Mouse (Mus musculus): ENCODE measurements at regions not wholly inside any gene's neighbourhood (a gene's known extent, or its start where the extent isn't known, plus 50 kb on each side); places are given as distances from the start of the nearest gene placed in this dataset.
"Not testable (repeated sequence)": the region's sequence is repeated elsewhere in the genome, so short reads cannot be mapped to it uniquely, and the experiment has no call there.

DNA sequence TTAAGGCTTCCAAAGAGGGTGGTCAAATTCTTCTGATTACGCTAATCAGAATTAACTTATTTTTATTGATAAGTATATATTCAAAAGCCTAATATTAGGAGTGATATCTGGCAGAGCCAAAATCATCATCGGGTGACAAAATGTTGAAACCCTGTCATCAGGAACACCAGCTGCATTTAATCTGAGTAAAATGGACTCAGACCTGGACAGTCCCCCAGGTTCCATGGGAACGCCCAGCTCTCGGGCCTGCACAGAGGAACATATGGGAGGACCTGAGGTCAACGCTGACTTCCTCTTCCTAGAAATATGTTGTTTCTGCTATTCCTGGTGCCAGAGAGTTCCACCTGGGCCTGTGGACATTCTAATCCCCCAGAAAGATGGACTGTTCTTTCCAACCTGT, 176.5 kb downstream of the Tmx1 start:
- DNase-seq (ENCODE audit: low spot score), result no peak

DNA sequence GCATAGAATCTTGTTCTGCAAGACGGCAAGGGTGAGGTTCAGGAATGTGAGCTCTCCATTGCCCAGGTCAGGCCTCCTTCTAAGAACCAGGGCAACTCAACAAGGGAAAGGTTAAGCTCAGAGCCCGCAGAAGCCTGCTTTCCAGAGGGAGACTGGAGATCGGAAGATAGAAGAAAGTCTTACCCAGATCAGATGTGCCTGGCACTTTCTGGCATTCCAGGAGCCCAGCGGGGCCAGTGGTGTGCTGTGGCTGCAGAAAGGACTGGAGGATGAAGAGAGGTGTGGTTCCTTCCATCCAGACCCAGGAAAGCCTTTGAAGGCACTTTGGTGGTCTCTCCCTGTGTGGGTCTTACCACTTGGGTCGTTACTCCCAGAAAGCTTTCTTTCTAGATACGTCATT, 178.4 kb downstream of the Tmx1 start:
- DNase-seq (ENCODE audit: low spot score), result no peak

DNA sequence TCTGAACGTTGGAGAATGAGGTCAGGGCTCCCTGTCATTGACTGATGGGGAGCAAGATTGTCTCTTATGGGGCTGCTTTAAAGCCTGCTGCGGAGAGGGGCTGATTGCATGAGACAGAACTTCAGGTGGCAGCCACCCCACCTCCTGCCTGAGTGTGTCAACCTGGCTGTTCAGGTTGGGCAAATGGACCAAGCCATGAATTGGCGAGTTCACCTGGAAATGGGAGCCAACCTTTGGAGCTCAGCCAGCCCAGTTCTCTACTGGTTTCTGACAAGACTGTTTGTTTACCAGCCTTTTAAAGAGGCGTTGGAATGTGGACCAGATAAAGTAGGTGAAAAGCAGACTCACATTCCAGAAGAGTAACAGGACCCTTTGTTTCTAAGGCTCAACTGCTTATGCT, 180.3 kb downstream of the Tmx1 start:
- DNase-seq (ENCODE audit: low spot score), result no peak

DNA sequence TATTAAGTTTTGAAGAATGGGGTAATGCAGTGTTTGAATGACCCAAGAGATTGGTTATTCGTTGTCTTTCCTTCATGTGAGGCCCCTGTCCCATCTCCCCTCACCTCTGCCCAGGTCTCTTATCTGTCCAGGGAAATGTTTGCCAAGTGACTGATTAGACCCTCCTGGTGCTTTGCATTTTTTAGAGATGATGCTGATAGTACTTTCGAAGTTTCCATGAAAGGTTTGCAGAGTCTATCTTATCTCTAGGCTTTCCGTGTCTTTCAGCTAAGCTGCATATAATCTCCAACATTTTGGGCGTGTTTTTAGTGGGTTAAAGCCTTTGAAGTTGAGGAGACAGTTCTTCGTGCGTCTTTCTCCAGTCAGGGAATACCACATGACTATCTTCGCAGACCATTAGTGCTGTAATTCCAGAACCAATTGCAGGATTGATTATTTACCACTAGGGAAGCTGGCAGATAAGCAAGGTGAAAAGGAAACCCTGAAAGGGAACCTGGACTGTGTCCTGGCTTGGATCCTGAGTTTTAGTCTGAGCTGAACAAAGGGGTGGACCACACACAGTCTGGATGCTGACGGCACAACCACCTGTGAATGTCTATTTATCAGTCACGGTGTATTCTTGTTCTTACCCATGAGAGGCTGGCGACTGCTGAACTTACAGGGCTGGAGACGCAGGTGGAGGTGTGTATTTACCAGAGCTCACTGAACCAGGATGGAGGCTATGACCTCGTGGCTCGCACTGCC, 180.9 kb downstream of the Tmx1 start:
- DNase-seq (ENCODE audit: low spot score), result no peak

DNA sequence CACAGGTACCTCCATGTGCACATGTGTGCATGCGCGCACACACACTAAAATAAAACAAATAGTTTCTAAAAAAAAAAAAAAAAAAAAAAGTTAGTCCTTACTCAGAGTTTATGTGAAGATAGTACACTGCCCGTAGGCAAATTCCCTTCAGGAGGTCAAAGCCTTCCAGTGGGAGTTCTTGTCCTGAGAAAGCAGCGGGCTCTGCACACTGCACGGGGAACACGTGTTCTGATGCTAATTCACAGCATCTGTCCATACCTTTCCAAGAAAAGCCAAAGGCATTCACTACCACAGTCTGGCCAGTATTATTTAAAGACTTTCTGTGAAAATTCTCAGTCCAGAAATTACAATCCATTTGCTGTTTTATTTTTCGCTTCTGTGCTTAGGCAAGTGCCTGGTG, 183.1 kb downstream of the Tmx1 start:
- no peak for DNase-seq (ENCODE audit: low spot score)

DNA sequence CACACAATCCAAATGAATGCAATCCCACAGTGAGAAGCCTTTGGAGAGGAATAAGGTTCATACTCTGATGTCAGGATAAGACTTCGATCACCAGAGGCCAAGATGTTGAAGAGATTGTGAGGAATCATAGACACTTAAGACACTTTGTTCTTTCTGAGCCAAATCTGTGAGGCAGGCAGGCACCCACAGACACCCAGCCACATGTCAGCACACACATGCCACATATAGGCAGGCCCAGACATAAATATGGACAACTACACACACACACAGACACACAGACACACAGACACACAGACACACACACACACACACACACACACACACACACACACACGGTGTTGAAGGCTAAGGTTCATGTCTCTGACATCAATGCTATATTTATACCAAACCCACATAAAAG, 185.1 kb upstream of the Frmd6 start:
- DNase-seq (ENCODE audit: low spot score), result no peak

DNA sequence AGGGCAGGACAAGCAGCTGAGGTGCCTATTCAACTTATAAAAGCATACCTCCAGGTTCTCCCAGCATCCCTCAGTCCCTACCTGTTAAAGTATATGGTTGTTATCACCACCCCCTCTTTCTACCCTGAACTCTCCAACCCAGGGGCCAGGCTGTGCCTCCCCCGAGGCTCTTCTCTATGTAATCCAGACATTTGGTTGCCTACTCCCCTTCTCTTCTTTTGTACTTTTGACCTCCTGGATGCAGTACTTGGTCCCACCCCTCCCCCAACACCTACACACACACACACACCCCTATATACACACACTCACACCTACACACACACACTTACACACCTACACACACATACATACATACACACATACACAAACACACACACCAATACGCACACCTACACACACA, 180.4 kb upstream of the Frmd6 start:
- no peak for DNase-seq (ENCODE audit: low spot score)

DNA sequence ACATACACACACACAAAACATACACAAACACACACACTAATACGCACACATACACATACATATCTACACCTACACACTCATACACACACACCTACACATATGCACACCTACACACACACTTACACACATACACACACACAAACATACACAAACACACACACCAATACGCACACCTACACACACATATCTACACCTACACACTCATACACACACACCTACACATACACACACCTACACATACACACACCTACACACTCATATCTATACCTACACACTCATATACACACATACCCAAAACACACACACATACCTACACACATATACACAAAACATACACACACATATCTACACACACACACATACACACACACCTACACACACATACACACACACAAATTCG, 179.9 kb upstream of the Frmd6 start:
- no peak for DNase-seq (ENCODE audit: low spot score)

DNA sequence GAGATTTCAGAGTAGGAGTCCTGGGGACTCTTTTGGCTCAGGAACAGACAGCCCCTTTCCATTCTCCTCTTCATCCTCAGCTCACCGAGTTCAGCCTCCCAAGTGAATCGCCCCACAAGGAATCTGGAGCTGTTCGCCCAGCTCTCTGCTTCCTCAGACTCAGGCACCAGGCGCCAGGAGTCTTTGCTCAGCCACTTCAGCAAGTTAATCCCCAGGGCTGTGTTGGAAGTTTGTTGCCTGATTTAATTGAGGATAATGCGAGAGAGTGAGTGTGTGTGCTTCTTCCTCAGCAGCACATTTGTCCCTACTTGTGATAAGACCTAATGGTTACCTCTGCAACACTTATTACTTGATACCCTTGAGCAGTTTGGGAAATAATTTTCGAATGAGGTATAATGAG, 177.8 kb upstream of the Frmd6 start:
- no peak for DNase-seq (ENCODE audit: low spot score)

DNA sequence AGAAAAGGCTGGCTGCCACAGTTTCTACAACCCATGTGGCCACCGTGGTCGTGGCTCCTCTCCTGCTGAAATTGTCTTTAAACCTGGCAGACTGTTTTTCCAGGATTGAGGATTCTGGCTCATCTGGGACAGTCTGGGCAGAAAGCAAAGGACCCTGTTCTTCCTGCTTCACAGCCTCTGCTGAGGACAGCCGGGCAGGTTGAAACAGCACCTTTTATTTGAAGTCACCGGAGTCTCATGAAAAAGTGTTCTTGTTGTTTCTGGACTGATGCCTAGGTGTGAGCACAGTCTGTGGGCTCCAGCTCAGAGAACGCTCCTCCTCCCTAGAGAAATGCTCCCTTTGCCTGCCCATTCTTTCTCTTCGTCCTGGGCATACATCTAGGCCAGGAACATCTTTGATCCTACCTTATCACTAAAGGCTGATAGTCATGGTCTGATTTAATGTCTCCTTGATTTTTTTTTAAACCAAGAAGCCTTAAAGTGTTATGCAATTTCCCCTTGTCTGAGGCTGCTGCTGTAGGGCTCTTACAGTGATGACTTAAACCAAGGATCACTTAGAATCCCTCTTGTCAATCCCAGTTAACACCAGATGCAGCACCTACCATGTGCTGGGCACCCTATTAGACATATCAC, 177.0 kb upstream of the Frmd6 start:
- DNase-seq (ENCODE audit: low spot score), result no peak

DNA sequence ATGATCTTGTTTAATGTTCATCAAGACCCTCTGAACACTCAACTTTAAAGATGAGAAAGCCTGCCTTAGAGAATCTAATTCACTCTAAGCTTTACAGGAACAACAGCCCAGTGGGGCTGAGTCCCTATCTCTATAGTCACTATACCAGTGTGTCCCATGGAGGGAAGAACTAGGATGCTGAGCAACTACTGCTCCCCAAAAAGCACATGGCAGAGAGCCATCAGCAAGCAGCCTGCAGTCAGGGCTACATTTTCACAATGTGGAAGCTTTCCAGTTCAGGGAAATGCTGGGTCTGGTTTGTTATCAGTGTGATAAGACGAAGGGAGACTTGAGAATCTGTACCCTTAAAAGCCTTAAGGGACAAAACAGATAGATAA, 176.5 kb upstream of the Frmd6 start:
- no peak for DNase-seq (ENCODE audit: low spot score)

DNA sequence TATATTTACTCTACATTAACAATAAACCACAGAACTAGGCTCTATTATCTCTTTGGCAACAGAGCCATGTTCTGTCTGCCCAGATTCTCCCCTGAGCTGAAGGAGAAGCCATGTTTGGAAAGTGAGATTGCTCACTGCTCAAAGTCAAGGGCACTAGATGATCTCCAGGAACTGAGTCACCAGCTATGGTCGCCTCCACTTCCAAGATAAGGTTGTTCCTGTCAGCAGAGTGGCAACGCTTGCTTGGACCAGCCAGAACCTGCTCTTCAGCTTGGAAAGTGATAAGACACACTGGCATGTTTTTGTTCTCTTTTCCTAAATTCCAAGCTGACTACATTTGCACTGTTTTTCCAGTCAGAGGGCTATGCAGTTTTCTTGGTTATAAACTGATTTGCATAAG, 175.6 kb upstream of the Frmd6 start:
- DNase-seq (ENCODE audit: low spot score), result no peak

DNA sequence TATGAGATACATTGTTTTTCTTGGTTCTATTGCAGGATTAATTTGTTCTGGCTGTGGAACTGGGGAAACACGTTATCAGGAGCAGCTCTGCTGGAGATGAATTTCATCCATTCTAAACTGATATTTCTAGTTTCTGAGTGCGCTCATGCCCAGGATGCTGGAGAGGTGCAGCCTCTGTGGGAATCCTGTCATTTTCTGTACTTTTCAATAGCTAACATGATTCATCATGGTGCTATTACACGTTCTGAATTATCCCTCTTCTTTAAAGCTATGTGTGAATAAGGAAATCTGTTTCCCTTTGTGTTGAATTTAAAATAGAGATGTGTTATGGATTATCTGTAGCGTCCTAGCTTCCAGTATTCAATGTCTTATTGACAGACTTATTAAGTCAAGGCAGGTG, 174.8 kb upstream of the Frmd6 start:
- DNase-seq (ENCODE audit: low spot score), result no peak

DNA sequence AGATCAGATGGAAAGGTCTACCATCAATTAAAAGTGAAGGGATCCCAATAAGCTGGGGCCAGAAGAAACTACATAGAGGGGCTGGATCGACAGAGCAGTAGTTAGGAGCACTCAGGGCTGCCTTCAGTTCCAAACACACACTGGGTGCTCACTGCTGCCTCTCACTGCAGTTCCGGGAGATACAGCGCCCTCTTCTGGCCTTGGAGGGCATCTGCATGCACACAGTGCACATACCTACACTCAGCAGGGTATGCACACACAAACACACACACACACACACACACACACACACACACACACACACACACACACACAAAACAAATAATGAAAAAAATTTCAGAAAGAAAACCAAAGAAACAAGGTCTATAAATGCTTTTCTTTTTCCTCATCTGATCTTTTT, 172.6 kb upstream of the Frmd6 start:
- DNase-seq (ENCODE audit: low spot score), result no peak

DNA sequence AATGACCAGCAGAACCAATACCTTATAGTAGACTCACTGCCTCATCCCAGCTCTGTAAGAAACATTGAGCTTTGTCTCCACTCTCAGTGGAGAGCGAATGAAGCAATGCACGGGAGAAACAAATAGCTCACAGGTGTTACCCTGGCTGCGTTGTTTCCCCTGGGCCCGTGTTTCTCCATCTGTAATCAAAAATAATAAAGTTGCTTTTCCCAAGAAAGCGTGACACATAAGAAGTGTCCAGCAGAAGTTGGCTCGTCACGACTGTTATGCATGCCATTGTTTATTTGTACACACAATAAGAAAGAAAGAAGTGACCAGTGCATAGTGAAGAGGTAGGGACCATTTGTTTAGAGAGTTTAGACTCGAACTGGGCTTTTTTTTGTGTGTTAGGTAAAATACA, 171.3 kb upstream of the Frmd6 start:
- no peak for DNase-seq (ENCODE audit: low spot score)

DNA sequence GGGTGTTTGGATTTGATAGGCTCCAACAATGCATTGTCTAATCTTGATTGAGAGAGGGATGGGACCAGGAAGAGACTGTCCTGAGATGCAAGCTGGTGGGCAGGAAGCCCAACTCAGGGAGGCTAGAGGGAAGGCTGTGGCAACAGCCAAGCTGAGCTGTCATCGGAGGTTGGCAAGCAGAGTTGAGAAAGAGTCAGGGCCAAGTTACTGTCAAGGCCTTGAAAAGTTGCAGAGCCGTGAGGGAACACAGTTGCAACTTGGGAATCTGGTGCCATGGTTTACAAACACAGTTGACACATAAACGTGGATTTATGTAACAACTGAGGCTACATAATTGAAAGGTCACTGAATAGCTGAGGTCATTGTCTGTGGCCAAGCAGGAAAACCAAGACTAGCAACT, 170.8 kb upstream of the Frmd6 start:
- no peak for DNase-seq (ENCODE audit: low spot score)

DNA sequence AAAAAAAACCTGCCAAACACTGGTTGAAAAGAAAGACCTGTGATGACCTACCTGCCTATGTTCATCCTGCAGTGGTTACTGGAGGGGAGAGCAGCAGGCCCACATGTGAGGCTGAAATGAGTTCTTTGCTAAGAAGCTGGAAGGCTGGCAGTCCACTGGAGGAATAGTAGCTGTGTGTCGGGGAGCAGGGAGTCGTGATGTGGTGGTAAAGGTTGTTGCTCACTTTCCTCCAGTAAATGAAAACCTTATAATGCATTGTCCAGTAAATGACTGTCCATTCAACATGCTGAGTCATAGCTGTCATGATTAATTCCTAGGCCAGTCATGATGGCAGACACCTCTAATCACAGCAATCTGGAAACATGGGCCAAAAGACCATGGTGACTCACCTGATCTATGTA, 169.9 kb upstream of the Frmd6 start:
- no peak for DNase-seq (ENCODE audit: low spot score)

DNA sequence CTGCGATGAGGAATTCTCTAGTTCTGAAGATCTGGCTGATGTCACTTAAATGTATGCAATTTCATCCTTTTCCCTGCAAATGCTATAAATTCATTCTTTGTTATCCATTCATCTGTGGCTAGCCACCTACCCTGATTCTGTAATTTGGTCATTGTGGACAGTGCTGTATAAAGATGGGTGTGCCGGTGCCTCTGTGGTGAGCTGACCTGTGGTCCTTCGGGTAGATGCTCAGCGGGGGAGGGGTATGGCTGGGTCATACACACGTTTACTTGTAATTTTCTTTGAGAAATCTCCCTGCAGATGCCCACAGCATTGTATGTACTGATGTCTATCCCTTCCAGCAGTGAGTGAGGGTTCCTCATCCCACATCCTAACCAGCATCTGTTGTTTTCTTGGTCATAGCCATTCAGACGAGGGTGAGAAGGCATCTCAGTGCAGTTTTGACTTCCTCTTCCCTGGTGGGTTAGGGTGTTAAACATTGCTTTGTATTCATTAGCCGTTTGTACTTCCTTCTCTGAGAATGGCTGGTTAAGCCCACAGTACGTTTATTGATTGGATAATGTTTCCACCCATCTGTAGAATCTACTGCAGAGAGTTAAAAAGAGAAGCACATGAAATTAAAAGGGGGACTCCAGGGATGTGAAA, 169.3 kb upstream of the Frmd6 start:
- DNase-seq (ENCODE audit: low spot score), result no peak

DNA sequence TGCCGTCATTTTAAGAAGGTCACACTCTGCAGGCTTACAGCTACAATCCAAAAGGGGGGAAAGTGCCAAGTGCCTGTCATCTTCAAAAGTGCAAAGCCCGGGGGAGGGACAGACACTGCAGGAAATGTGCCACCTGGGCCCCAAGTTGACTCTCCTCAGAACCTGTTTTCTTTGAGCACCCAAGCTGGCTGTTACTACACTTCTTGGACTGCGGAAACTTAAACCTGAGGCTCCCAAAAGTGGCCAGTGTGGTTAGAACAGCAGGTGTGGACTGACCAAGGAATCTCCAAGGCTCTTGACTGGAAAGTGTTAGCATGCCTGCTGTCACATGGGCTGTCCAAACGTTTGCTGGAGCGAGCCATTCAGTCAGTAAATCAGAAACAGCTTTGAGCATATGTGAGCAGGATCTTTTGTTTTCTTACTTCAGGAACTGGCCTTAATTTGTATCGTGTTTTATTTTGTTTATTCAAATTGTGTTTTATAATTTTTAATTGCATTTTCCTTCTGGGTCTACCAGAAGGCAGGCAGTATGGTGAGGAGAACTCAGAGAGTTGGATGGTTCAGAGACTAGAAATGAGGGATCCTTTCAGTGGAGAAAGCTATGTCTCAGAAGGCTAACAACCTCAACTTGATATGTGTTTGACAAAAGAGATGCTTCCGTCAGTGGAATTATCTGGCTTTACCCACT, 168.4 kb upstream of the Frmd6 start:
- no peak for DNase-seq (ENCODE audit: low spot score)

DNA sequence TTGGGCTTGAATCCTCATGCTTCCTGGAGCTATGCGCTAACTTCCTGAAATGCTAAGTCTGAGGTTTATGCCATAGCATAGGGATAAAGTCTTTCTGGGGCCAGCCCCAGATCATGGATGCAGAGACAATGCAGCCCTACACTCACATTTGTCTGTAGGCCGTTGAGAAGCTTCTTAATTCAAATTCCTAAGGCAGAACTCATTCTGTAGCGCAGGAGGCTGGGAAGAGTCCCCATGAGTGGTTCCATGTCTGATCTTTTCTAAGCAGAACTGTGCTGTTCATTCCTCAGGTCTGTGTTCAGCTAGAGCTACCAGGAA, 167.9 kb upstream of the Frmd6 start:
- no peak for DNase-seq (ENCODE audit: low spot score)

DNA sequence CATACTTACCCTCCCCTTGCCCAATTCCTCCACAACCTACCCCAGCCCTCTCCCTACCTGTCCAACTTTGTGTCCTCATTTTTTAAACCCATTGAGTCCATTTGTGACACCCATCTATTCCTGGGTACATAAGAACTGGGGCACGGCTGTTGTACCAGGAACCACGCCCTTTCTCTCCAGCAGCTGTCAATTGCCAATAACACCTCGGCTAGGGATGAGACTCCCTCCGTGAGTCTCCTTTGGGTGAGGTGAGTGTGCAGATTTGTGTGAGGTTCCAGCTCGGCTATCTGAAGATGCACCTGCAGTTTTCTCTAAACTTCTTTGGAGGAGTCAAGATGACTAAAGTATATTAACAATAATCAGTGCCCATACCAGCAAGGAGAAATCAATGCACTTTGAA, 167.2 kb upstream of the Frmd6 start:
- DNase-seq (ENCODE audit: low spot score), result no peak

DNA sequence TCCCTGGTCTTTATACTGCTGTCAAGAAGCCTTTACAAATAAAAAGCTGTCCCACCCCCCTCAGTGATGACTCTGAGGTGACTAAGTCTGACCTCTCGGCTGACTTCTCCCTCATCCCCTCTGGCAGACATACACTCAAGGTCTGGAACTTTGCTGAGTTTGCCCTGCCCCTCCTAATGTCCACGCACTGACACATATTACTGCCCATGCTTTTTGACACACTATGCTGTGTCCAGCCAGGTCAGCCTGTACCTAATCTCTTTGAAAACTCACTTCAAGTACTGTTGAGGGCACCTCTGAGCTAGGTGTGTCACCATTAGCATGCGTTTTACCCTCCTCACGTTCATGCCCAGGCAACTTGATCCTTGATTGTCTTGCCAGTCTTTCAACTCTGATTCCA, 164.9 kb upstream of the Frmd6 start:
- no peak for DNase-seq (ENCODE audit: low spot score)

DNA sequence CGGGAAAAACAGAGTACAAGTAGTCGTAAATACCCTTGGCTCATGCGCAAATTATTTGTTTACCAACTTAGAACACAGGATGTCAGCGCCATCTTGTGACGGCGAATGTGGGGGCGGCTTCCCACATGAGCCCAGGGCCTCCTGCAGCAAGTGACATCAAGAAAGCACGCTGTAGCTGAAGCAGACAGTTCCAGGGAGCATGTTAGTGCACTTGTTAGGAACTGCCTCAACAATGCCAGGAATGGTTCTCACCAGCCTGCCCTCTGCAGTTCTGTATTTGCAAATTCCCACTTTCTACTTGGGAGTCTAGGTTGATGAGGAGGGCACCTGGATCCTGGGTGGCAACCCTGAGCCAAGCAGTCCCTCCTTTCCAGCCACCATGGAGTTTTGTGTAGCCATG, 157.2 kb upstream of the Frmd6 start:
- DNase-seq (ENCODE audit: low spot score), result not testable (repeated sequence)

All from layer of hippocampus, adult 9-10 months (tissue).